Mouse (Mus musculus) embryonic facial prominence, embryonic 14.5 days (tissue): ENCODE measurements around the gene Slc12a8. TPM values are rescaled to one million over a fixed set of nuclear protein-coding genes. Genes with fewer than 3 reads are reported as not detected.

ENCODE experiments used
- ATAC-seq: fragments of 200-750 bp; cut with Nextera tagmentation; 2 replicates; pipeline ENCODE4 v1.8.0; 2017; ENCODE audit warnings: low read depth, moderate number of reproducible peaks, moderate TSS enrichment
- DNase-seq: peaks from one replicate; pipeline ENCODE4 v3.0.0-alpha.2; 2015; ENCODE audit warnings: low spot score
- H3K27ac ChIP-seq: fragments of 300-500 bp; sonication (generic); replicated peaks from 2 replicates; pipeline ENCODE4 v1.5.1; 2014; ENCODE audit warnings: low read depth, mild to moderate bottlenecking, low read length, moderate library complexity
- H3K27me3 ChIP-seq: fragments of 300-500 bp; sonication (generic); replicated peaks from 2 replicates; pipeline ENCODE4 v1.6.1; 2014; ENCODE audit warnings: low read length; ENCODE audit not compliant: control insufficient read depth, insufficient read depth
- H3K36me3 ChIP-seq: fragments of 300-500 bp; sonication (generic); 2 replicates; pipeline ENCODE4 v1.6.1; 2014; ENCODE audit warnings: low read length, mixed read lengths; ENCODE audit not compliant: control insufficient read depth, insufficient read depth
- H3K4me1 ChIP-seq: fragments of 300-500 bp; sonication (generic); 2 replicates; pipeline ENCODE4 v1.6.1; 2014; ENCODE audit warnings: antibody characterized with exemption, low read length; ENCODE audit not compliant: control insufficient read depth, insufficient read depth
- H3K4me2 ChIP-seq: fragments of 300-500 bp; sonication (generic); 2 replicates; pipeline ENCODE4 v1.6.1; 2014; ENCODE audit warnings: low read depth, mild to moderate bottlenecking, low read length, moderate library complexity, mixed read lengths
- H3K4me3 ChIP-seq: fragments of 300-500 bp; sonication (generic); 2 replicates; pipeline ENCODE4 v1.5.1; 2014; ENCODE audit warnings: low read depth, mild to moderate bottlenecking, low read length
- H3K9ac ChIP-seq: fragments of 300-500 bp; sonication (generic); 2 replicates; pipeline ENCODE4 v1.6.1; 2014; ENCODE audit warnings: low read depth, mild to moderate bottlenecking, low read length, moderate library complexity, mixed read lengths
- H3K9me3 ChIP-seq: fragments of 300-500 bp; sonication (generic); 2 replicates; pipeline ENCODE4 v1.6.1; 2016; ENCODE audit warnings: low read length; ENCODE audit not compliant: control insufficient read depth
- WGBS: fragments of 180-500 bp; shearing (Covaris S2); extraction: QIAGEN DNeasy Blood & Tissue Kit; methylation state at CpG from one replicate; pipeline ENCODE4 v1.1.7; 2014; 5-methylcytosine and 5-hydroxymethylcytosine counted together
- polyA plus RNA-seq: library from polyadenylated mRNA; unstranded; fragments of >200 nt; fragmentation: Nextera tagmentation; extraction: Ambion mirVana; gene quantifications from 2 replicates; pipeline ENCODE4 v1.2.1, GENCODE M21; 2014

The Slc12a8 gene
- polyA plus RNA-seq, 1 experiment from 2014 or later = 1.0 TPM

- H3K9ac ChIP-seq = no peak overlapping the region
- H3K4me2 ChIP-seq = no peak overlapping the region
- no peaks in the 10 kb centered on the region for H3K4me1 ChIP-seq
- ATAC-seq (no peak), DNase-seq (peak; percentile 6)
- no peaks in the 10 kb centered on the region for H3K36me3 ChIP-seq
- H3K4me3 ChIP-seq = no peak overlapping the region
- H3K9me3 ChIP-seq = peaks cover 6% of the 10 kb centered on the region; the same call in 1 of the 2 replicates
- H3K27me3 ChIP-seq = no peaks in the 10 kb centered on the region
- 61% methylated on average over 10 of the region's 10 CpGs for WGBS
- no peak overlapping the region for H3K27ac ChIP-seq
Observed at GRCm38 (mm10) chr16:33523571-33523970, 6.4 kb downstream of the Slc12a8 start.

GRCm38 (mm10) chr16:33529502-33530454 is 12.7 kb downstream of the Slc12a8 start:
- Histone ChIP-seq H3K9ac (no peak overlapping the region), H3K4me1 (no peaks in the 10 kb centered on the region), H3K9me3 (peaks cover 6% of the 10 kb centered on the region; the same call in 1 of the 2 replicates), H3K27ac (no peak overlapping the region), H3K4me2 (no peak overlapping the region), H3K27me3 (no peaks in the 10 kb centered on the region), H3K4me3 (no peak overlapping the region), H3K36me3 (no peaks in the 10 kb centered on the region)
- peak; percentile 10 for DNase-seq
- no peak for ATAC-seq
- WGBS = 60% methylated on average over 11 of the region's 11 CpGs

GRCm38 (mm10) chr16:33531184-33531583 is 14.1 kb downstream of the Slc12a8 start:
- H3K4me2 ChIP-seq = no peak overlapping the region
- no peaks in the 10 kb centered on the region for H3K36me3 ChIP-seq
- peaks cover 6% of the 10 kb centered on the region; the same call in 1 of the 2 replicates for H3K9me3 ChIP-seq
- H3K9ac ChIP-seq = no peak overlapping the region
- no peaks in the 10 kb centered on the region for H3K4me1 ChIP-seq
- no peaks in the 10 kb centered on the region for H3K27me3 ChIP-seq
- WGBS = 72% methylated on average over 8 of the region's 8 CpGs
- H3K4me3 ChIP-seq = no peak overlapping the region
- H3K27ac ChIP-seq = no peak overlapping the region
- ATAC-seq = no peak
- DNase-seq = no peak

- Histone ChIP-seq H3K4me3 (no peak overlapping the region), H3K36me3 (no peaks in the 10 kb centered on the region), H3K9me3 (no peaks in the 10 kb centered on the region), H3K4me1 (no peaks in the 10 kb centered on the region), H3K27ac (no peak overlapping the region), H3K9ac (no peak overlapping the region), H3K4me2 (no peak overlapping the region), H3K27me3 (no peaks in the 10 kb centered on the region)
- ATAC-seq (no peak), DNase-seq (no peak)
- WGBS = 74% methylated on average over 8 of the region's 8 CpGs
Observed at GRCm38 (mm10) chr16:33536456-33536855, 19.3 kb downstream of the Slc12a8 start.

- no peaks in the 10 kb centered on the region for H3K27me3 ChIP-seq
- H3K4me2 ChIP-seq = no peak overlapping the region
- no peak overlapping the region for H3K27ac ChIP-seq
- no peak overlapping the region for H3K4me3 ChIP-seq
- 73% methylated on average over 21 of the region's 21 CpGs for WGBS
- H3K9ac ChIP-seq = no peak overlapping the region
- DNase-seq (no peak), ATAC-seq (peak; percentile 37; the same call in 1 of the 2 replicates)
- no peaks in the 10 kb centered on the region for H3K4me1 ChIP-seq
- no peaks in the 10 kb centered on the region for H3K9me3 ChIP-seq
- no peaks in the 10 kb centered on the region for H3K36me3 ChIP-seq
Observed at GRCm38 (mm10) chr16:33537499-33538225, 20.5 kb downstream of the Slc12a8 start.

GRCm38 (mm10) chr16:33544346-33544745 is 27.2 kb downstream of the Slc12a8 start:
- H3K4me1 ChIP-seq = no peaks in the 10 kb centered on the region
- no peak overlapping the region for H3K4me2 ChIP-seq
- H3K9ac ChIP-seq = no peak overlapping the region
- no peaks in the 10 kb centered on the region for H3K9me3 ChIP-seq
- H3K4me3 ChIP-seq = no peak overlapping the region
- H3K27me3 ChIP-seq = no peaks in the 10 kb centered on the region
- no peak overlapping the region for H3K27ac ChIP-seq
- WGBS = 98% methylated on average over 2 of the region's 2 CpGs
- H3K36me3 ChIP-seq = no peaks in the 10 kb centered on the region
- DNase-seq = no peak
- ATAC-seq = no peak

- no peak overlapping the region for H3K27ac ChIP-seq
- H3K36me3 ChIP-seq = no peaks in the 10 kb centered on the region
- H3K9me3 ChIP-seq = no peaks in the 10 kb centered on the region
- H3K4me3 ChIP-seq = no peak overlapping the region
- H3K9ac ChIP-seq = no peak overlapping the region
- H3K4me2 ChIP-seq = no peak overlapping the region
- H3K27me3 ChIP-seq = no peaks in the 10 kb centered on the region
- ATAC-seq = no peak
- no peak for DNase-seq
- WGBS = 77% methylated on average over 4 of the region's 4 CpGs
- H3K4me1 ChIP-seq = no peaks in the 10 kb centered on the region
Observed at GRCm38 (mm10) chr16:33545530-33545929, 28.4 kb downstream of the Slc12a8 start.

GRCm38 (mm10) chr16:33553689-33554342 is 36.7 kb downstream of the Slc12a8 start:
- no peaks in the 10 kb centered on the region for H3K36me3 ChIP-seq
- WGBS = 60% methylated on average over 9 of the region's 9 CpGs
- no peaks in the 10 kb centered on the region for H3K27me3 ChIP-seq
- no peaks in the 10 kb centered on the region for H3K4me1 ChIP-seq
- no peaks in the 10 kb centered on the region for H3K9me3 ChIP-seq
- H3K4me3 ChIP-seq = no peak overlapping the region
- no peak overlapping the region for H3K4me2 ChIP-seq
- DNase-seq = peak; percentile 65
- ATAC-seq = peak; percentile 72
- H3K9ac ChIP-seq = no peak overlapping the region
- peak overlapping the region; percentile 63; the same call in 1 of the 2 replicates for H3K27ac ChIP-seq
